Mouse (Mus musculus) liver, embryonic 14.5 days (tissue): ENCODE measurements around the gene Kdelc1.
A peak's percentile ranks its signal among the peaks of the same experiment; 100 is the strongest.

Experiments
- CTCF ChIP-seq: IDR thresholded peaks from 2 replicates; pipeline ENCODE4 v1.5.1; 2016; ENCODE audit warnings: antibody characterized with exemption, low read depth, control low read depth
- EP300 ChIP-seq: IDR thresholded peaks from 2 replicates; pipeline ENCODE4 v1.6.1; 2016; ENCODE audit warnings: antibody characterized with exemption, low read depth

- TF ChIP-seq CTCF (peak; percentile 38; the same call in 1 of the 2 replicates), EP300 (no peak)
Observed at GRCm38 (mm10) chr1:44167859-44168383, 49.3 kb upstream of the Kdelc1 start.
